Mouse (Mus musculus): ENCODE measurements around the gene Sebox.
A peak's percentile ranks its signal among the peaks of the same experiment; 100 is the strongest.

The Sebox gene

DNA sequence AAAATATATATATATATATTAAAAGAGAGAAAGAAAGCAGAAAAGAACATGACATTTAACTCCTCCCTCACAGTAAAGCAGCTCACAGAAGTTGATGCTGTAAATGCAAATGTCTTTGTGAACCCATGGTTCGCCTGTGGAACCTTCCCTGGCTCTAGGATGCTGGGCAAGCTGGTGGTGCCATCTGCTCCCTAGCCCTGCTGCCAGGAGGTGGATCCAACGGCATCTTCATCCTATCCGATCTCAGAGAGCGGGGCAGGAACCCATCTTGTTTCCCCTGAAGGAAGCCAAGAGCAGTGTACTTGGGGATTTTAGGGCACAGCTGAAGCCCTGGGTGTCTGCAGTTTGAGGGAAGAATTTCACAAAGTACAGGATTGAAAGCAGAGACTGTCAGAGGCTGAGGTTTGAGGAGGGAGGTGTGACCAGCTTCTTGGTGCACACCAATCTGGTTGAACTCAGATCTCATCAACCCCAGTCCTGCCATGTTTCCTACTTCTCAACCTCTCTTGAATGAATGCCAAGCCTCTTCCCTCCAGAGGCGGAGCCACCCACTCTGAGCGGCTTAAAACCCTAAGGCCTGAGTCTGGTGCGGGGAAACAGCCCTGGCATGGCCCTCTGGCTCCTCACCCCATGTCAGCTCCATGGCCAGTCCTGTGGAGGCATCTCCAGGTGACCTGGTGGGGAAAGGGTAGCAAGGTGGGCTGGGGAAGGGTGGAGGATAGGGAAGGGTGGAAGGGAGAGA is at the start of gene Sebox:
Sebox (plus strand) TSS at position 539 of the 742 bp plus-strand sequence.
- DNase-seq, result peak; percentile 87 to 93

DNA sequence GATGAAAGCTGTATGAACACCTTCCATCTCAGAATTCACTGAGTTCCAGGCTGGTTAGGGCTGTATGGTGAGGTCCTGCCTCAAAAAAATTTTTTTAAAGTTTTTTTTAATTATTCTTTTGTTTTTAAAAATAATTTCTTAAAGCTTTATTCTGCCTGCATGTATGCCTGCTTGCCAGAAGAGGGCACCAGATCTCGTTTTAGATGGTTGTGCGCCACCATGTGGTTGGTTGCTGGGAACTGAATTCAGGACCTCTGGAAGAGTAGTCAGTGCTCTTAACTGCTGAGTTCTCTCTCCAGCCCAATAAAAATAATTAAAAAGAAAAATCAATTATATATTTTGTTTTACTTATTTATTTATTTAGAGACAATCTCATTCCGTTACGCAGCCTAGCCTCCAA is 49.6 kb upstream of the Sebox start:
- DNase-seq, result peak; percentile 52 to 63

DNA sequence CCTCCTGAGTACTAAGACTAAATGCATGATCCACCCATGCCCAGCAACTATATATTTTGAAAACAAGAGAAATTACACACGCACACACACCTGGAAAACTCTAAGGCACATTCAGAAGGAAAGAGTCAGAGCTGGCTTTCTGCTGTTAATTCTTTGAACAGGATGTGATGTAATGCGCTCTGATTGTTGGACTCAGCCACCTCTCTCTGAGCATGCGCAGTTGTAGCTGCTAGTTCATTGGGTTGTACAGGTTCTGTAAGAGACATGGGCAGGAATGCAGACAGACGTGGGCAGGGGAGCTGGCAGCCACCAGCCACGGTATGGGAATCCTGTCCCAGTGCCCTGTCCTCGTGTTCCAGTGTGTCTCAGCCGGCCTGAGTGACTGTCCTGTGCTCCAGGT is 49.0 kb upstream of the Sebox start:
- DNase-seq, result no peak

DNA sequence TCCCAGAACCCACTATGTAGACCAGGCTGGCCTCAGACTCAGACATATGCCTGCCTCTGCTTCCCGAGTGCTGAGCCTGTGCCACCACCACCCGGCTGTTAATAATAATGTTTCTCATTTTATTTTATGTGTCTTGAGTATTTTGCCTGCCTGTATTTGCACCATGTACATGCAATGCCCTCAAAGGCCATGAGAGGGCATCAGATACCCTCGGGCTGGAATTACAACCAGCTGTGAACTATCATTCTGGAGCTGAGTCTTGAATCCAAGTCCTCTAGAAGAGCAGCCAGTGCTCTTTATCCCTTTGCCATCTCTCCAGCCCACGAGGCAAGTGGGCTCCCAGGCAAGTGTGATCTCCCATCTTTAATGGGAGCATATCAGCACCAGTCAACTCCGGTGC is 47.9 kb upstream of the Sebox start:
- DNase-seq, result peak in 1 of 2 experiments; percentile 16

DNA sequence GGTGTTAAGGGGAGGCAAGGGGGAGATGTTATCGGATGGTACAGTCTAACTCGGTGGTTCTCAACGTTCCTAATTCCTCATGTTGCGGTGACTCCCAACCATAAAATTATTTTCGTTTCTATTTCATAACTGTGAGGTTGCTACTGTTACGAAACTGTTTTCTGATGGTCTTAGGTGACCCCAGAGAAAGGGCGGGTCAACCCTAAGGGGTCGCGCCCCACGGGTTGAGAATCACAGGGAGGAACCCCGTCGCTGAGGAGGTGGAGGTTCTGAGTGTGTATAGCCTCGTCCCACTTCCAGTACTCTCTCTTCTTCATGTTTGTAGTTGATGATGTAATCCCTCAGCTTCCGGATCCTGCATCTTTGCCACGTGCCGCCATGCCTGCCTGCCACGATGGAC is 44.5 kb upstream of the Sebox start:
- no peak for DNase-seq

DNA sequence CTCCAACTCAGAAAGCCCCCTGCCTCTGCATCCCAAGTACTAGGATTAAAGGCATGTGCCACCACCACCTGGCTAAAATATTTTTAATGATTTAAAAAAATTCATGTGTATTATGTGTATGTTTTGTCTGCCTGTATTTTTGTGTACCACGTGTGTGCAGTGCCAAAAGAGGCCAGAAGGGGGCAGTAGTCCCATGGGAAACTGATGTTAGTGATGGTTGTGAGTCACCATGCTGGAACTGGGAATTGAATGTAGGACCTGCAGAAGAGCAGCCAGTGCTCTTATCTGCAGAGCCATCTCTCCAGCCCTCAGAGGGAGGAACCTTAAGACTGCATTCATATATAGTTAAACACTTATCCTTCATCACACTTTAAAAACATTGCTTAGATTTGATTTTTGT is 41.4 kb upstream of the Sebox start:
- DNase-seq, result no peak

DNA sequence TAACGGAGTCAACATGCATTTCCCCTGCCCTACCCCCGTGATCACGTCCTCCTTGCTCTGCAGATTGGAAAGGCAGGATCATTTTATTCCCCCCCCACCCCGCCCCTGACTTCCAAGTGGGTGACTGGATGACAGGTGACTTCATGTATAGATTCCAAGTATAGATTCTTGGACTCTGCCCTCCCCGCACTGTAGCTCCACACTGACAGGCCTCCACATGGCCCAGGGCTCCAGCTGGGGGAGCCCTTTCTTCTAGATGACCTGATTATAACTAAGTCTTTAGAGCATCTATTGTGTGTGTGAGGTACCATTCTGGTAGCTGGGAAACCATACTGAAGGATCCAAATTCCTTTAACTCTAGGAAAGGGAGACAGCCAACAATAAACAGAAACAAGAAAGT is 40.6 kb upstream of the Sebox start:
- no peak for DNase-seq

DNA sequence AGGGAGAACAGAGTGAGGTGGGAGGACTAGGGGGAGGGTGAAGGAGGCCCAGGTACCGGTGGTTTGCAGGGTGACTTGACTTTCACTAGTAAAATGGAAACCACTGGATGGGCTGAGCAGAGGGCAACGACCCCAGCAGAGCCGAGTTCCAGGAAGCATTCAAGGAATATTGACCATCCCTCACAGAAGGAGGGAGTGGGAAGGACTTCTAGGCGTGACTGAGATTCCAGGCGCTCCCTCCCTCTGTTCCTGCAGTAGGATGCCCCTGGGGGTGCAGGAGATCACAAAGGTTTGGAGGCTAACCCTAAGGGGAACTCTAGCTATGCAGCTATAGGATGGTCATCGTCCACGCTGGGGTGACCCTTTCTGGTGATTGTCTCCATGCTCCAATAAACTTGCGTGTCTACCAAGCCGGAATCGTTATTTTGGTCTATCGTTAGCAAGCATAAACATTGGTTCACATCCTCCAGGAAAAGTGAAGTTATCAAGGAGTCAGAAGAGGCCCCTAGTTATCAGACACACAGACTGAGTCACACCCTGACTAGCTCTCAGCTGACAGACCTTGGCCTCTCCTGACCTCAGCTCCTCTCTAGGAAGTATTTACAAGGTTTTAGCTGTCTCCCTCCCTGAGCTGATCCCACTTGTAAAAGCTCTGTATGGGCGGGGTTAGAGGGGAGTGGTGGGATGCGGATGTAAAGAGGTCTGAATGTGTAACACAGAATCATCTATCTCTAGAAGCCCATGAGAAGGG is 39.8 kb upstream of the Sebox start:
- no peak for DNase-seq

DNA sequence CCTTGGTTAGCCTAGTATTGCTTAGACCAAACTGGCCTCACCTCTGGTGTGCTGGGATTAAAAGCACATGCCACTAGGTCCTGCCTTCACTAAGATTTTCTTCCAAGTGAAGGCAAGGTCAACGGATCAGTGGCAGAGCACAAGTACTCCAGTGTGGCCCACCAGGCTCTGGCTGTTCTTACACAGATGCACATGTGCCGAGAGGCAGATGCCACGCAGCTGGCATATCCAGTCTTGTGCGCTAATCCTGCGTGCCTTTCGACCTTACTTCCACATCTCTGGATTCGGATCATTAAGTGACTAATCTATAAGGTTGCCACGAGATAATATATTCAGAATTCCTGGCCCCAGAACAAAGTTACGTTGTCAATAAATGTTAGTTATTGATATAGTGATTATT is 38.1 kb upstream of the Sebox start:
- DNase-seq, result no peak

DNA sequence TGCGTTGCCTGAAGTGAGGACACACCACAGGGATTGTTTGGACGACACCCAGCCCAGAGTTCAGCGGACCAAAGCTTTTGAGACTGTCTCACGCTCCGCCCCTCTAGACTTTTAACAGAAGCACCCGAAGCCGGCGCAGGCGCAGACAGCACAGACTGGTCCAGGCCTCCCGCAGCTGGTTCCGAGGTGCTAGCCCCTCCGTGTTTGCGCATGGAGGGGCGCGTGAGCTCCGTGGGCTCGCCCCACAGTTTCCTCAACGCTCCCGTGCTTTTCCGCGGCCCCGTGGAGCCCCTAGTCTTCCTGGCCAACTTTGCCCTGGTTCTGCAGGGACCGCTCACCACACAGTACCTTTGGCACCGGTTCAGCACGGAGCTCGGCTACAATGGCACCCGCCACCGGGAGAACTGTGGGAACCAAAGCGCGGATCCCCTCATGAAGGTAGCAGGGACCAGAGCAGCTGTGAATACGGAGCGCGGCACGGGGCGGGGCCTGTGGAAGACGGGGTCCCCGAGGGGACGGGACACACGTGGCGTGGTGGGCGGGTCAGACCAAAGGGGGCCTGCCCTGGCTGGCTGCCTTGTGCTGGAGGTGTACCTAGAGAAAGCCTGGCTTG is 37.6 kb upstream of the Sebox start, which contains the start of gene Slc46a1:
Slc46a1 (plus strand) TSS at position 130 of the 613 bp plus-strand sequence.
- DNase-seq, result peak; percentile 60 to 66

DNA sequence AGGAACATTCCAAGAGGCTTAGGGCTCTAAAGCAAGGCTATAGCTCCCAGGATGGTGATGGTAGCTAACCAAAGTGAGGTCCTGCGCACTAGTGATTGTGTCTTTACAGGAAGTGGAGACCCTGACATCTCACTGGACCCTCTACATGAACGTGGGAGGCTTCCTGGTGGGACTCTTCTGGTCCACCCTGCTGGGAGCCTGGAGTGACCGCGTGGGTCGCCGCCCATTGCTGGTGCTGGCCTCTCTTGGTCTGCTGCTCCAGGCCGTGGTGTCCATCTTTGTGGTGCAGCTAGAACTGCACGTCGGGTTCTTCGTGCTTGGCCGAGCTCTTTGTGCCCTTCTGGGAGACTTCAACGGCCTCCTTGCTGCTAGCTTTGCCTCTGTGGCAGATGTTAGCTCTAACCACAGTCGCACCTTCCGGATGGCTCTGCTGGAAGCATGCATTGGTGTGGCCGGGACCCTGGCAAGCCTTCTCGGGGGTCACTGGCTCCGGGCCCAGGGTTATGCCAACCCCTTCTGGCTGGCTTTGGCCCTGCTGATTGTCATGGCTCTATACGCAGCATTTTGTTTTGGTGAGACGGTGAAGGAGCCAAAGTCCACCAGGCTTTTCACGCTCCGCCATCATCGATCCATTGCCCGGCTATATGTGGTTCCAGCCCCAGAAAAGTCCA is 36.9 kb upstream of the Sebox start:
- DNase-seq, result no peak

DNA sequence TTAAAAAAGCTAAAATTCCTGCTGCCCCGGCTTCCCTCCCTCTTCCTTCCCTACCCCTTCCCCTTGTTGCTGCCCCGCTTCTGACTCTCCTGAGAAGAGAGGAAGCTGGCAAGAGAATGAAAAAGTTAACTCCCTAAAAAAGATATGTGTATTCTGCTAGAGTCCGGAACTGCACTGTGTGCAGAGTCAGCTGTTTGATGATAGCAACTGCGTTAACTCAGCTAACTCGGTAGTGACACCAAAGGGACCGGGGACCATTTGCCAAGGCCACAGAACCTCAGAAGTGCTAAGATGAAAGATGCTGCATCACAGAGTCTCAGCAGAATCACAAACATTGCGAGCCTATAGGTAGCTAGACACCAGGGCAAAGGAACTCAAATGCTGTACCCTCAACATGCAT is 35.7 kb upstream of the Sebox start:
- DNase-seq, result no peak

DNA sequence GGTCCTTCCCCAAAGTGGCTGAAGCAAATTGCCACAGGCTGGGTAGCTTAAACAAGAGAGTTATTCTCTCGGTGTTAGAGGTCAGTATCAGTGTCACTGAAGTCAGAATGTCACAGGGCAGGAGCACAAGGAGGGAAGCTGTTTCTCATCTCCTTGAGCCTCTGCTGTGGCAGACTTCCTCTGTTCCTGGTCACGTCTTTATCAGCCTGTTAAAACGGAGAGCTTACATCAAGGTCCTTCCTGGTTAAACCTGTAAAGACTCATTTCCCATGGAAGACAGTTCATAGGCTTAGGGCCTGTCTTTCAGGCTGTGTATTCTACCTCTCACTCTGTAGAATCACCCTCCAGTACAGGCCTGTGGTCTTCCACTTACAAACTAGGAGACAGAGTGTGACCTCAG is 35.3 kb upstream of the Sebox start:
- no peak for DNase-seq

DNA sequence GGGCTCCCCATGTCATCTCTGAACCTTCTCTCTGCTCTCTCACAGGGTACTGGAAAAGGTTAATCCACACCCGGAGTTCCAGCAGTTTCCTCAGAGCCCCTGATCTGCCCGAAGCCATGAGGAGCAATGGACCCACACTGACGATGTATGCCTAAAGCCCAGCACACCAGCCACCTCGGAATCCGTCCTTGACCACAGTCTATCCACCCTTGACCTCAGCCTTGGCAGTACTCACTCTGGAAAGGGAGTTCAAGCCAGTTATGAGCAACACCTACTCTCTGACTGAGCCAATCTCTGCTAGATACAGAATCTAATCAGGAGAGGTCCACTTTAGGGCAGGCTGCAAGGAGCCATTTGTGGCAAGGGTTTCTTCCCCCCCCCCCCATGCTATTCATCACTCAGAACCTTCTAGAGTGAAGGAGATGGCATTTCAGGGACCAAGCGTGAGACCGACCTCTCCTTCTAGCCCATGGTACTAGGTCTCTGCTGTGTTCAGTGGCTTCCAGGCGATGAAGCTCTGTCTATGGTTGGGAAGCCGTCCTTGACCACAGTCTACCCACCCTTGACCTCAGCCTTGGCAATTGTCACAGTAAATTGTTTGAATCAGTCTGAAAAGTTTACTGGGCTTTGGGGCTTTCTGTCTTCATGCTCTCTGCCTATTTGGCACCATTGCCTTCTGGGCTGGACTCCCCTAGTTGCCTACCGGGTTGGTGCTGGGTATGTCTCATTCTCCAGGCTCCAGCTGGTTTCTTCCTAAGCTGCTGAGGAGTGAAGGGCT is 31.7 kb upstream of the Sebox start:
- no peak for DNase-seq

DNA sequence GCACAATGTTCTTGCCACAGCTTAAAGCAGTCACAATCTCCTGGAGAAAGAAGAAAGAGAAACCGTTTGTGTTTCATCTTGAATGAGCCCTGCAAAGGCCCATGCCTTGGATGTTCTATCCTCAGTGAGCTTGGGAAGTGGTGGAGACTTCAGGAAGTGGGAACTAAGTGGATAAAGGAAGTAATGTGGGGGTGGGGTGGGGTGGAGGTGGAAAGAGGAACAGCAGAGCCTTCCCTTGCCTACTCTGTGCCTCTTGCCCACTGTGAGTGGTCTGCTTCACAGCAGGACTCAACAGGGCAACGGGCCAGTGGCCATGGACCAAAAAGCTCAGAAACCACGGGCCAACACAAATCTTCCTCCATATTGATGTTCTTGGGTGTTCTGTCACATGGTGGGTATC is 28.0 kb upstream of the Sebox start:
- no peak for DNase-seq

DNA sequence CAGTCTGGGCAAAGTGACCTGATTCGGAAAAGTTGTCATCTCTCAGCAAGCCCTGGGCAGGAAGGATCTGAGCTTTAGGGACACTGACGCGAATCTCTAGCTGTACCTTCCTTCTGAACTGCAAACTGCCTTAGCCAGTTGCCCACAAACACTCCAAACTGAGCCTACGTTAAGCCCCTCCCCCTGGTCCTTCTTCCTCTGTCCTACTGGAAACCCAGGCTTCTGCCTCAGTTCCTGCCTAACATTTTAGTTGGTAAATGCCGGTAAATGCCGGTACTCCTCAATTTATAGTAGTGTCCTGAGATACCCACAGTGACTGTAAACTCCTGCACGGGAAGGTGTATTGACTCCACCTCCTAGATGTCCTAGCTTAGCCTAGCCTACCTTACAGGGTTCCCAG is 19.6 kb upstream of the Sebox start:
- DNase-seq, result no peak

DNA sequence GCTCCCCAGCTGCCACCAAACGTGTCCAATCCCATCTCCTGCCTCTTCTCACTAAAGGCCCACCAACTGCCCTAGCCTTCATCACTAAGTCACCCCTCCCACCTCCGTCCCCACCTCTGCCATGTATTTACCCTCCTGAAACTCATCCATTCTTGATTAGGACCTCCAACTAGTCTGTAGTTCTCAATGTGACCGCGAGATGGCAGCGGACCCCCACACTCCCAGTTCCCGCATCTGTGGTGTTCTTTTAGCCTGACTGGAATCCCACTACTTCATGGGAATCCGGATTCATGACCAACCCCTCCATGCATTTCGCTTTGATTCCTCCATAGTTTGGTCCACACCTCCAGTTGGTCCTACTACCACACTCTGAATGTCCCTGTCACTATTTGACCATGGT is 15.1 kb upstream of the Sebox start:
- peak; percentile 80 to 89 for DNase-seq

DNA sequence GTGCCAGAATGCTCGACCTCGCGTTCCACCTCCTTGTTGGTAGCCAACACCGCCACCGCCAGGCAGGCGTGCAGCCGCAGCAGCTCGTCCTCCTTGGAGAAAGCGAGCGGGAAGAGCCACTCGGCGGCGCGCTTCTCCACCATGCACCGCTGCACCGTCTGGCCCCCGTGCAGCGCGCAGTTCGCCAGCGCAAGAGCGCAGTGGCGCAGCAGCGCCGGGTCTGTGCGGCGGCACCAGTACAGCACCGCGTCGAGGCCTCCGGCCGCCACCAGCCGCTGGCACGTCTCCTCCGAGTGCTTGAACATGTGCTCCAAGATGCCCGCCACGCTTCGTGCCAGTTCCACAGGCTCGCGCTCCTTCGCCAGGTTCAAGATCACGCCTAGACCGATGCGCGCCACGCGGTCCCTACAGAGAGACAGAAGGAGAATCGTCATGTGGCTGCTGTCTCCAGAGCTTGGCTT is 12.4 kb upstream of the Sebox start:
- DNase-seq, result peak; percentile 78 to 79

DNA sequence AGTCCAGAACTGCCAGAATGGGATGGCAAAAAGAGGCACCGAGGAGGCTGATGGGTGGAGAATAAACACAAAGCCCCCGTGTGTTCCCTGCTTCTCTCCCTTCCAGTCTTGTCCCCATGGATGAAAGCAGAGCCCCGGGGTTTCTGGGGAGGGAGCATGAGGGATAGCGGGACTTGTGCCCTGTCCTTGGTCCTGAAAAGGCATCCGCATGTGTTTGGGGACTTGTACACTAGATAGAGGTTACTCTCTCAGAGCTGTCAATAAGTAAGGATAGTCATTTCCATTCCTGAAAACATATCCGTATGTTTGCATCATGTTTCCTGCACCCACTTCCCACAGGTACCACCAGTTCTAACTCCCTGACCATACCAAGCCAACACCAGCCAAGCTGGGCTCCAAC is 7.3 kb upstream of the Sebox start:
- no peak for DNase-seq

DNA sequence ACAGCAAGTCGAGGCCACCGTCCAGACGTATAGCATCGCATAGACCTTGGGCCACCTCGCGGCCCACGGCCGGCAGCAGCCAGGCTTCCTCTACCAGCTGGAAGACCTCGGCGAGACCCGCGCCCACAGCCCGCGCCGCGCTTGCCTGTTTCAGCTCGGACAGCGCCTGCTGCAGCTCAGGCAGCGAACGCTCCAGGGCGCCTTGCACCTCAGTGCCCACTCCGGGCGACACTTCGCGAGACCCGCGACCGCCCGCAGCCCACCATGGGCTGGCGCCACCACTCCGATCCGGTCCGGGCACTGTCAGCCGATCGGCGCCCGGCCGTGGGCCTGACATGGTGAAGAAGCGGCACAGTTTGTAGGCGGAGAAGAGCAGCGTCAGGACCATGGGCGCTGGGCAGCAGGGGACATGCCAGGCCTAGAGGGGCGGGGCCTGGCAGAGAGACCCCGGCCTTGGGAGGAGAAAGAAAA is 6.1 kb upstream of the Sebox start:
- DNase-seq, result peak; percentile 56 to 71

DNA sequence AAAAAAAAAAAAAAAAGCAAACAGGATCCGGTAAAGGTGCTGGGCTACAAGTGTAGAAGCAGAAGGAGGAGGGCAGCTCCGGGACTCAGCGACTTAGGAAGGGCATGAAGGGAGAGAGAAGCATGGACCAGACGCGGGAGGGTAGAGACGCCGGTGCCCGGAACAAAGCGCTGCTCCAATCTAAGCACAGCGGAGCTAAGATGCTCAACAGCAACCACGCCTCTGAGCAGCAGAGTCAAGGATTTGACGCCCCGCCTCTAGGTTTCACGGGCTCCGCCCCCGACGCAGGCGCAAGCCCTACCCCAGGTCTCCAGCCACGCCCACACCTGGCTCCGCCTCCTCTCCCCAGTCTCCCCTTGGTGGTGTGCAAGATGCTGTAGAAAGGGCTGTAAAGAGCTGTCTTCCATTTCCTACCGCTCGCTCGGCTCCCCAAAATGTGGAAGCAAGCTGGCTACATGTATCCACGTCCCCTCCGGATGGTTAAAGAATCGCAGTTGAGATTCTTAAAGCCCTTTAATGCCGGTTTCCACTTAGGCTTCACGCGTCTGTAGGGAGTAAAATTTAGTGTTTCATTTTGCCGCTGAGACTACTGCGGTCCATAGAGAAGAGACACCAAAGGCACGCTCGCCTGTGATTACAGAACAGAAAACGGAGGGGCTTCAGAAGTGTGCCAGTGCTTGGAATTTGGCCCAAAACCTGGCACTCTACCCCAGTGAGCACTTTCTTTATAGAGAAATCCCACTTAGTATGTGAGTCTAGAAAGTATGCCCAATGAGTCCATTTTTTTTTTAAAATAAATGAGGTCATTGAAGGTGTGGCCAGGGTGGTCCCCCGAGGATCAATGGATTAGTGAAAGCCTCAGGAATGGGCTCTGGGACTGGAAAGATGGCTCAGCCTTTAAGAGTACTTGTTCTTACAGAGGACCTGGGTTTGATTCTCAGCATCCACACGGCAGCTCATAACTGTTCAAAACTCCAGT is 5.4 kb upstream of the Sebox start, which contains the start of gene Sarm1:
Sarm1 (minus strand) TSS at position 211 of the 979 bp plus-strand sequence.
- peak; percentile 98 to 100 for DNase-seq

All from cerebellum, adult 18-20 months (tissue).